Mouse (Mus musculus) MEL (cell line): Measurements from ENCODE around the gene Speg. TPM values are rescaled to one million over a fixed set of nuclear protein-coding genes. Genes with fewer than 3 reads are reported as not detected.

ENCODE experiments used
- DNase-seq: peaks from one replicate; pipeline ENCODE4 v3.0.0; 2011; ENCODE audit warnings: low read depth, low spot score
- H3K27ac ChIP-seq: 2 replicates; pipeline ENCODE4 v1.5.1; 2012; ENCODE audit warnings: low read depth, mild to moderate bottlenecking, control low read depth, low read length, moderate library complexity; ENCODE audit not compliant: control insufficient read depth
- H3K27me3 ChIP-seq, 2 experiments: fragments of 150-350 bp in 1 of 2; sonication (generic) in 1 of 2; 2 replicates each; pipeline ENCODE4 v1.6.1; 2012; ENCODE audit warnings: low read length in 2 of 2, mild to moderate bottlenecking in 2 of 2, improper control_type of control experiment in 1 of 2, moderate library complexity in 1 of 2; ENCODE audit not compliant: insufficient read depth in 2 of 2, control insufficient read depth in 1 of 2
- H3K36me3 ChIP-seq, 2 experiments: 2 replicates each; pipeline ENCODE4 v1.6.1; 2012 to 2014; ENCODE audit warnings: low read length in 2 of 2, improper control_type of control experiment in 1 of 2, inconsistent platforms in 1 of 2, mild to moderate bottlenecking in 1 of 2; ENCODE audit not compliant: insufficient read depth in 2 of 2, control insufficient read depth in 1 of 2
- H3K4me1 ChIP-seq, 2 experiments: fragments of 150-350 bp in 1 of 2; sonication (generic) in 1 of 2; 2 replicates each; pipeline ENCODE4 v1.6.1; 2012; ENCODE audit warnings: low read length in 2 of 2, improper control_type of control experiment in 1 of 2, mild to moderate bottlenecking in 1 of 2; ENCODE audit not compliant: insufficient read depth in 2 of 2, control insufficient read depth in 1 of 2
- H3K4me3 ChIP-seq, 2 experiments: fragments of 150-350 bp in 1 of 2; sonication (generic) in 1 of 2; 2 replicates each; pipeline ENCODE4 v1.5.1; 2012; ENCODE audit warnings: low read depth in 2 of 2, low read length in 2 of 2, mild to moderate bottlenecking in 2 of 2, moderate library complexity in 2 of 2, control low read depth in 1 of 2, improper control_type of control experiment in 1 of 2; ENCODE audit not compliant: control insufficient read depth in 1 of 2, insufficient read depth in 1 of 2
- H3K79me2 ChIP-seq: 2 replicates; pipeline ENCODE4 v1.6.1; 2012; ENCODE audit warnings: mild to moderate bottlenecking, low read length, moderate library complexity; ENCODE audit not compliant: control insufficient read depth, poor library complexity, insufficient read depth
- H3K9ac ChIP-seq: 2 replicates; pipeline ENCODE4 v1.6.1; 2012; ENCODE audit warnings: low read depth, mild to moderate bottlenecking, control low read depth, low read length, moderate library complexity; ENCODE audit not compliant: control insufficient read depth, poor library complexity, severe bottlenecking
- H3K9me3 ChIP-seq: fragments of 150-350 bp; sonication (generic); replicated peaks from 2 replicates; pipeline ENCODE4 v1.6.1; 2012; ENCODE audit warnings: mild to moderate bottlenecking, low read length, improper control_type of control experiment, moderate library complexity; ENCODE audit not compliant: insufficient read depth
- CHD1 ChIP-seq: IDR thresholded peaks from 2 replicates; pipeline ENCODE4 v1.6.1; 2012; ENCODE audit warnings: low read depth, mild to moderate bottlenecking, inconsistent platforms, low read length, improper control_type of control experiment
- CTCF ChIP-seq, 3 experiments: IDR thresholded peaks in 2 of 3; conservative IDR thresholded peaks in 1 of 3; 2 replicates each; pipeline ENCODE4 v1.5.1; 2011 to 2012; ENCODE audit warnings: low read length in 3 of 3, low read depth in 2 of 3, mild to moderate bottlenecking in 2 of 3, improper control_type of control experiment in 1 of 3, inconsistent platforms in 1 of 3, mixed read lengths in 1 of 3, moderate library complexity in 1 of 3; ENCODE audit not compliant: control insufficient read depth in 1 of 3, insufficient read depth in 1 of 3, poor library complexity in 1 of 3, severe bottlenecking in 1 of 3
- E2F4 ChIP-seq: IDR thresholded peaks from 2 replicates; pipeline ENCODE4 v1.6.1; 2011; ENCODE audit warnings: low read depth, low read length, improper control_type of control experiment, borderline replicate concordance
- EP300 ChIP-seq, 2 experiments: IDR thresholded peaks; 2 replicates each; pipeline ENCODE4 v1.6.1; 2011; ENCODE audit warnings: improper control_type of control experiment in 2 of 2, low read length in 2 of 2, low read depth in 1 of 2, mild to moderate bottlenecking in 1 of 2
- ETS1 ChIP-seq: IDR thresholded peaks from 2 replicates; pipeline ENCODE4 v1.6.1; 2012; ENCODE audit warnings: low read depth, mild to moderate bottlenecking, inconsistent platforms, low read length, improper control_type of control experiment, moderate library complexity
- GATA1 ChIP-seq: IDR thresholded peaks from 2 replicates; pipeline ENCODE4 v1.6.1; 2011; ENCODE audit warnings: low read depth, low read length, improper control_type of control experiment
- HCFC1 ChIP-seq: IDR thresholded peaks from 2 replicates; pipeline ENCODE4 v1.6.1; 2012; ENCODE audit warnings: low read depth, mild to moderate bottlenecking, inconsistent platforms, low read length, improper control_type of control experiment, moderate library complexity
- JUND ChIP-seq: IDR thresholded peaks from 2 replicates; pipeline ENCODE4 v1.6.1; 2011; ENCODE audit warnings: low read depth, mild to moderate bottlenecking, improper control_type of control experiment, low read length
- MAZ ChIP-seq: IDR thresholded peaks from 2 replicates; pipeline ENCODE4 v1.6.1; 2012; ENCODE audit warnings: low read depth, mild to moderate bottlenecking, inconsistent platforms, low read length, improper control_type of control experiment
- MEF2A ChIP-seq: IDR thresholded peaks from 2 replicates; pipeline ENCODE4 v1.6.1; 2014; ENCODE audit warnings: low read depth, mild to moderate bottlenecking, inconsistent platforms, low read length, improper control_type of control experiment; ENCODE audit not compliant: poor library complexity, insufficient replicate concordance, severe bottlenecking; ENCODE audit errors: extremely low read depth
- MXI1 ChIP-seq: IDR thresholded peaks from 2 replicates; pipeline ENCODE4 v1.6.1; 2011; ENCODE audit warnings: mild to moderate bottlenecking, low read depth, low read length, improper control_type of control experiment
- MYC ChIP-seq: IDR thresholded peaks from 2 replicates; pipeline ENCODE4 v1.6.1; 2011; ENCODE audit warnings: low read depth, mild to moderate bottlenecking, low read length, improper control_type of control experiment, moderate library complexity
- NELFE ChIP-seq: IDR thresholded peaks from 2 replicates; pipeline ENCODE4 v1.6.1; 2011; ENCODE audit warnings: low read depth, low read length, improper control_type of control experiment
- POLR2A ChIP-seq, 2 experiments: IDR thresholded peaks; 2 replicates each; pipeline ENCODE4 v1.6.1; 2011 to 2012; ENCODE audit warnings: low read length in 2 of 2, mild to moderate bottlenecking in 2 of 2, control low read depth in 1 of 2, improper control_type of control experiment in 1 of 2, low read depth in 1 of 2, moderate library complexity in 1 of 2; ENCODE audit not compliant: control insufficient read depth in 1 of 2, insufficient read depth in 1 of 2, poor library complexity in 1 of 2
- RAD21 ChIP-seq: IDR thresholded peaks from 2 replicates; pipeline ENCODE4 v1.6.1; 2011; ENCODE audit warnings: mild to moderate bottlenecking, low read depth, low read length, improper control_type of control experiment
- RCOR1 ChIP-seq: IDR thresholded peaks from 2 replicates; pipeline ENCODE4 v1.6.1; 2012; ENCODE audit warnings: low read depth, mild to moderate bottlenecking, inconsistent platforms, low read length, improper control_type of control experiment
- SIN3A ChIP-seq: IDR thresholded peaks from 2 replicates; pipeline ENCODE4 v1.6.1; 2012; ENCODE audit warnings: low read length, improper control_type of control experiment, inconsistent platforms
- TAL1 ChIP-seq: IDR thresholded peaks from 2 replicates; pipeline ENCODE4 v1.6.1; 2012; ENCODE audit warnings: mild to moderate bottlenecking, inconsistent platforms, low read length, moderate library complexity, mixed read lengths
- TBP ChIP-seq: IDR thresholded peaks from 2 replicates; pipeline ENCODE4 v1.8.0; 2011; ENCODE audit warnings: low read depth, low read length, improper control_type of control experiment
- UBTF ChIP-seq: IDR thresholded peaks from 2 replicates; pipeline ENCODE4 v1.6.1; 2012; ENCODE audit warnings: low read depth, mild to moderate bottlenecking, inconsistent platforms, low read length, improper control_type of control experiment, moderate library complexity, borderline replicate concordance; ENCODE audit not compliant: insufficient read depth
- USF2 ChIP-seq, 2 experiments: IDR thresholded peaks; 2 replicates each; pipeline ENCODE4 v1.6.1; 2011 to 2012; ENCODE audit warnings: improper control_type of control experiment in 2 of 2, low read length in 2 of 2, borderline replicate concordance in 1 of 2, inconsistent platforms in 1 of 2, low read depth in 1 of 2, mild to moderate bottlenecking in 1 of 2; ENCODE audit not compliant: insufficient read depth in 1 of 2
- ZKSCAN1 ChIP-seq: IDR thresholded peaks from 2 replicates; pipeline ENCODE4 v1.6.1; 2012; ENCODE audit warnings: low read depth, mild to moderate bottlenecking, inconsistent platforms, low read length, improper control_type of control experiment, moderate library complexity
- ZMIZ1 ChIP-seq: IDR thresholded peaks from 2 replicates; pipeline ENCODE4 v1.6.1; 2012; ENCODE audit warnings: low read depth, mild to moderate bottlenecking, inconsistent platforms, low read length, improper control_type of control experiment, moderate library complexity
- ZNF384 ChIP-seq: IDR thresholded peaks from 2 replicates; pipeline ENCODE4 v1.6.1; 2012; ENCODE audit warnings: low read depth, mild to moderate bottlenecking, inconsistent platforms, low read length, improper control_type of control experiment
- polyA plus RNA-seq, 2 experiments: library from polyadenylated mRNA; stranded (reverse) in 1 of 2; unstranded in 1 of 2; fragments of >175 nt in 1 of 2; fragments of >200 nt in 1 of 2; gene quantifications; 2 replicates each; pipeline versions ENCODE4 v1.2.1 to v1.2.4; 2012; ENCODE audit warnings: low replicate concordance in 2 of 2, low read depth in 1 of 2; ENCODE audit not compliant: insufficient read length in 2 of 2, insufficient read depth in 1 of 2, missing spikeins in 1 of 2
- total RNA-seq: library from RNA; depleted of rRNA; stranded (reverse); fragments of 300-350 nt; gene quantifications from 2 replicates; pipeline ENCODE4 v1.2.3, GENCODE M21; 2012

Speg gene
- total and polyA plus RNA-seq, 3 experiments, result 1.7 to 9.5 TPM; not detected in 1

DNA sequence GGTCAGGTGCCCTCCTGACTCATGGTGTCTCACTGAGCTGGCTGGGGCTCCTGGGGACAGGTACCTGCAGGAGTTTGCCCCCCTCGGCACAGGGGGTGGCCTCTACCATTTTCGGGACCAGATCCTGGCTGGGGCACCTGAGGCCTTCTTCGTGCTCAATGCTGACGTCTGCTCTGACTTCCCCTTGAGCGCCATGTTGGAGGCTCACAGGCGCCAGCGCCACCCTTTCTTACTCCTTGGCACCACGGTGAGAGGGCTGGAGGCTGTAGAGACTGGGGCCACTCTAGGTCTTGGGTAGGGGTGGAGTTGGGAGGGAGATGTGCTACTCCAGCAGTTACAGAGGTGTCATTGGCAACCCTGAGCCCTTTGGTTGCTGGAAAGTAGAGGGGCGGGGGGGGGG lies 63.7 kb downstream of the Speg start:
- Histone ChIP-seq H3K36me3 (peaks cover 0 to 5% of the 10 kb centered on the region in 2 experiments; a peak in 2 of 4 replicates), H3K27ac (no peak overlapping the region), H3K27me3 (no peaks in the 10 kb centered on the region), H3K9ac (no peak overlapping the region), H3K4me3 (no peak overlapping the region), H3K79me2 (no peaks in the 10 kb centered on the region; the same call in 1 of the 2 replicates), H3K9me3 (no peaks in the 10 kb centered on the region), H3K4me1 (peaks cover 4 to 12% of the 10 kb centered on the region in 2 experiments; a peak in 3 of 4 replicates)
- TF ChIP-seq RAD21 (no peak), SIN3A (no peak), MXI1 (no peak), MAZ (no peak), POLR2A (IDR thresholded peaks at IDR 0.05; ENCODE audit: control insufficient read depth in 1 of 2, insufficient read depth in 1 of 2, low read depth in 1 of 2, low read length in 2 of 2, poor library complexity in 1 of 2) (no peak), JUND (no peak), HCFC1 (no peak), GATA1 (no peak), E2F4 (no peak), TBP (no peak)
- no peak for DNase-seq

DNA sequence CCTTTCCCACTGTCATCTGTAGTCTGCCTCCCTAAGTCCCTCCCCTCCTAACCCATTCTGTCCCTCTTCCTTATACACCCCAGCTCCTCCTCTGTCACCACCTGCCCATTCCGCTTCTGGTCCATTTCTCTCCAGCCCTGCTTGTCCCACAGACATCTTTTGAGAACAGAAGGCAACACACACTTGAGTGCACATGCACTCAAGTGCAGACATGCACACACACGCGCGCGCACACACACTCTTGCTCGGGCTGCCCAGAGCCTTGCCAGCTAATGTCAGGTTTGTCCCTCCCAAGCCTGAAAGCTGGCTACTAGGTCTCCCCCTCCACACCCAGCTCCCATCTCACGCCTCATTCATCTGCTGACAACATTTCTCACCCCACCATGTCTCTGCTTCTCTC lies 65.6 kb downstream of the Speg start:
- peaks cover 9 to 20% of the 10 kb centered on the region in 2 experiments; a peak in 2 of 4 replicates for H3K4me1 ChIP-seq
- TF ChIP-seq RCOR1, result no peak
- TF ChIP-seq RAD21, result no peak
- no peak for TF ChIP-seq TAL1
- no peak for TF ChIP-seq POLR2A (IDR thresholded peaks at IDR 0.05; ENCODE audit: control insufficient read depth in 1 of 2, insufficient read depth in 1 of 2, low read depth in 1 of 2, low read length in 2 of 2, poor library complexity in 1 of 2)
- TF ChIP-seq ZMIZ1, result no peak
- no peak for TF ChIP-seq CTCF (IDR thresholded peaks at IDR 0.05 in 2 of 3, conservative IDR thresholded peaks at IDR 0.05 in 1 of 3; ENCODE audit: control insufficient read depth in 1 of 3, insufficient read depth in 1 of 3, low read depth in 2 of 3, low read length in 3 of 3, poor library complexity in 1 of 3, severe bottlenecking in 1 of 3)
- no peak for TF ChIP-seq USF2 (IDR thresholded peaks at IDR 0.05; ENCODE audit: borderline replicate concordance in 1 of 2, insufficient read depth in 1 of 2, low read depth in 1 of 2, low read length in 2 of 2)
- no peak for TF ChIP-seq EP300 (IDR thresholded peaks at IDR 0.05; ENCODE audit: low read depth in 1 of 2, low read length in 2 of 2)
- no peak for TF ChIP-seq UBTF
- TF ChIP-seq ZKSCAN1, result no peak
- no peak for TF ChIP-seq E2F4
- TF ChIP-seq NELFE, result no peak
- TF ChIP-seq MYC, result no peak
- no peak for TF ChIP-seq MEF2A
- no peak for TF ChIP-seq CHD1
- TF ChIP-seq TBP, result no peak
- no peak for TF ChIP-seq ETS1
- no peak for TF ChIP-seq ZNF384
- TF ChIP-seq, all 39 proteins: peak for 0
- Histone ChIP-seq H3K79me2 (no peaks in the 10 kb centered on the region; the same call in 1 of the 2 replicates), H3K27me3 (no peaks in the 10 kb centered on the region), H3K9me3 (no peaks in the 10 kb centered on the region), H3K27ac (no peak overlapping the region), H3K36me3 (peaks cover 0 to 9% of the 10 kb centered on the region in 2 experiments; a peak in 2 of 4 replicates), H3K4me3 (no peak overlapping the region), H3K9ac (no peak overlapping the region)
- DNase-seq, result no peak
